Mouse (Mus musculus): ENCODE data around the gene Cd300c.
"Not testable (repeated sequence)": the region's sequence is repeated elsewhere in the genome, so short reads cannot be mapped to it uniquely, and the experiment has no call there.

The Cd300c gene

GRCm38 (mm10) chr11:114968752-114969207, at the start of gene Cd300c:
TSS of gene Cd300c (minus strand) at chr11:114969157.
- no peak for DNase-seq

DNA sequence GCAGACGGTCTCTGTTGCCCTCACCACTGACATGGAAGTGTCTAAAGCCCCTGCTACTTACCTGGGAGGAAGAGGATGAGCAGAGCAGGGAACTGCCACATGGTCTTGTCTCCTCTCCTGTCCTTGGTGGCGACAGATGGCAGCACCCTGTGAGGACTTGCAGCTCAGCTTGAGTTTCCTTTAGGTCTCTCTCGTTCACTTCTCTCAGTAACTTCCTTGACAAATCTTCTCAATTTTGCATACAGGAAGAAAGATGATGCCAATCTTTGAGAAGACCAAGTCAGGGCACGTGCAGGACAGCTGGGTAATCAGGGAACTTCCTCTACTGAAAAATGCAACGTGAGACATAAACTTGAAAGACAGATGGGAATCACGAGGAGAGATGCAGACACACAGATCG, 47.1 kb upstream of the Cd300c start, which contains the start of gene Cd300ld2:
Cd300ld2 (minus strand) TSS at position 101 of the 400 bp plus-strand sequence.
- not testable (repeated sequence) for DNase-seq

DNA sequence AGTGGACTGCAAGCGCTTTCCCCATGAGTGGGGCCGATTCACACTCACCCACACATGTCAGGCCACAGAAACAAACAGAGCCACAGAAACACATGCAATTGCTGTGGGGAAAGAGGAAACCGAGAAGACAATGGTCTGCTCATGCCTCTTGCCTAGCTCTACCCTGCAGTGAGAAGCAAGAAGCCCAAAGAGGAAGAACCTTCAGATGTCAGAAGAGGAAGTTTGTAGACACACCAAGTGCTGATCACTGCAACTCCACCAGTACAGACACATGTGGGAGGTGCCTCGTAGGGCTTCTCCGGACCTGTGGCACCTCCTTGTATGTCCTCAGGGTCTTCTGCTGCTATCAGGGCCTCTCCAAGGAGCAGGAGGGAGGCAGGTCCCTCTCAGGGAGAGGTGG, 35.1 kb upstream of the Cd300c start:
- DNase-seq = no peak

GRCm38 (mm10) chr11:115001474-115002040, 32.6 kb upstream of the Cd300c start, which contains the start of gene Cd300c2:
TSS of gene Cd300c2 (minus strand) at chr11:115001880.
- DNase-seq = no peak

- DNase-seq = no peak
Measured at GRCm38 (mm10) chr11:114989793-114990192, 20.8 kb upstream of the Cd300c start, which contains the start of gene Cd300ld. TSS of gene Cd300ld (minus strand) at chr11:114989922.

GRCm38 (mm10) chr11:114981866-114982265, 12.9 kb upstream of the Cd300c start:
- no peak for DNase-seq

DNA sequence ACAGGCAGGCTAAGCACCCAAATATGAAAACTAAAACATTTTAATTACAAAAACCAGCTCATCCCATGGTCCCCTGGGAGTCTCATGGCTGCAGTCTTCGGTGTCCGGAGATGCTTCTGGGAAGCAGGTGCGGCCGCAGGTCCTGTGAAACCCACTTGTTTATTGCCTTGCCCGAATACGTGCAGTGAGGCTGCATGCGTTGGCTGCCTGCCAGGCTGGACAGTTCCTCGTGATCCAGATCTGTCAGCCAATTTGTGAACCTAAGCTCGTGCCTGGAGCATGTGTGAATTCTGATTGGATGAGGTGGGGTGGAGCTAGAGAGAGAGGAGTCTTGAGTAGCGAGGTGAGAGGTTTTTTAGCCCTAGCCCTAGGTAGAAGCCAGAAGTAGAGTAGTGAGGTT, 3.8 kb upstream of the Cd300c start:
- no peak for DNase-seq

DNA sequence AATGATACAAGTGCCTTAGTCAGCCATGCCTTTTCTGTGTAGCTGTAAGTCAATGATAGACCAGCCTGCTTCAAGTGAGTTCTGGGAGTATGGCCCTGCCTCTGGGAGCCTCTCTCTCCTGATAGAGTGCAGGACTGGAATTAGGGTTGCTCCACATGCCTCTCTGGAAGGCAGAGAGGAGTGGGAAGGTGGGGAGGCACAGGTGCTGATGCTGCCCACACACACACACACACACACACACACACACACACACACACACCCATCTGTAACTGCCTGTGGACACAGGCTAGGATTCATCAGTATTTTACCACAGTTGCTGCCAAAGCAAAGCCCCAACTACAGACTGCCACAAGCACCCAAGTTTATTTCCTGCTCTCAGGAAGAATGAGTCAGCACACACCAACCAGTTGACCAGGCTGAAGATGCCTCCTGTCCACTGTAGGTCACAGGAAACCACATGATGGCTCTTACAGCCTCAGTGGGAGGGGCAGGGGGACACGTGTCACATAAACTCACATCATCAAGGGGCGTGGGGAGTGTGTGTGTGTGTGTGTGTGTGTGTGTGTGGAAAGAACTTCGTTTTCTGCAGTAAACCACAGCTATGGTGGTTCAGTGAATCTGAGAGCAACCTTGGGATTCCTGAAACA, 3.7 kb downstream of the Cd300c start:
- DNase-seq = no peak

- DNase-seq = no peak
Measured at GRCm38 (mm10) chr11:114960369-114960768, 8.6 kb downstream of the Cd300c start.

DNA sequence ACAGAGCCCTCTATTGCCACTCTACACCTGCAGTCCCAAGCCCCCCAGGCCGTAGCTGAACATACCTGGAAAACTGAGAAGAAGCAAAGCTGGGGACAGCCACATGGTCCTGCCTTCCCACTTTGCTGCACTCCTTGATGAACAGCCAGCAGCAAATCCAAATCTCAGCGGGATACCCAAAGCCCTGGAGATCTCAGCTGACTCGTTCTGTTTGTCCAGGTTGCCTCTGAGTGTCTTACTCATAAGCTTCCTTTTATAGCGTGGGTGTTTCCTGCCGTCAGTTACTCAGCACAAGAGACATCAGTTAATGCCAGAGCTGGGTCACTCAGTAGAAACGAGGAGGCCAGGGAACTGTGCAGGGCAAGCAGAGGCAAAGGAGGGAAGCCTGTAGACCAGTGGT, 34.8 kb downstream of the Cd300c start, which contains the start of gene Cd300lb:
Cd300lb (minus strand) TSS at position 243 of the 400 bp plus-strand sequence.
- DNase-seq = no peak

GRCm38 (mm10) chr11:114933591-114933990, 35.4 kb downstream of the Cd300c start:
- no peak for DNase-seq

DNA sequence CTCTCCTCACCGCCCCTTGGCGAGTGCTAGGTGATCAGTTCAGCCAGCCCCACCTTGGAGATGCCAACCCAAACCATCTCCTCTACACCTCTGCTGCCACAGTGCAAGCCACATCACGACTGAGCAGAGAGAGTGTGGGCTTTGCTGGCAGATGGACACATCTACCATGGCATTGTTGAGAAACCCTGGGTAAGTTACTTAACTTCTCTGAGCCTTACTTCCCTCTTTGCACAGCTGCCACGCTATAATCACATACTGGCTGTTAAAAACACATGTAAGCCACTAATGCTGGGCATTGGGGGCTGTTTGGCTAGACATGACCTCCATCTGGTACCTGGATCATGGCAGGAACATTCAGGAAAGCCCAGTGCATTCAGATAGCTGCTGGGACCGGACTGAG, 37.9 kb downstream of the Cd300c start:
- DNase-seq = no peak

DNA sequence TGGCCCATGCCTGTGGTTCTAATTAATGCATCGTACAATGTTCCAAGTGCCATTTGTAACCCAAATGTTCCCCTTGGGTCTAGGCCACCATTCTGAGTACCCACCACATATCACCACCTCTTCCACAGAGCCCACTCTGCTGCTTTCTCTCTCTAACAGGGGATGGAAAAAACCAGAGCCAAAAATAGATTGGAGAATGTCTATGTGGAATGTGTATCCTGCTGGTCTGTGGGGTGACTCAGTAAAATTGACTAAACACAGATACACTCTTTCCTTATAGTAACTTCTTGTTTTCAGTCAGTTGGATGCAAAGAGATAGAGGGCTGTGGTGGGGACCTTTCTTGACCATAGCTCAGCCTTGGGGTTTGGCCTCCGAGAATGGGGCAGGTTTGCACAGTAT, 39.4 kb downstream of the Cd300c start:
- DNase-seq = no peak

DNA sequence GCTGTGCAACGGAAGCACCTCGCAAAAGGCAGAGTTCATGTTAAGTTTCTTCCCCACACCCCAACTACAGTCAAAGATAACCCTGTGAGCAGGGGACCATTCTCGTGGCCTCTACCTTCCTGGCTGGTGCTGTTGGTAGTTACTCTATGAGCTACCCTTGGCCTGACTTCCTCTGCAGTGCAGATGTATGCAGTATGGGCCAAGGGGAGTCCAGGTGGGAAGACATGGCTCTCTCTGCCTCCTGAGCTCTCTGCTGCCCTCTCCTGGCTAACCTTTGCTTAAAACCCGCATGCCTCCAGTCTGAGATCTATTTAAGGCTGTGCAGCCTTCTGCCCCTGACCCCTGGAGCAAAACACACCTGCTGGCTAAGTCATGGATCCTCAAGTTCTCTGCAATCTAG, 45.0 kb downstream of the Cd300c start:
- DNase-seq = no peak

DNA sequence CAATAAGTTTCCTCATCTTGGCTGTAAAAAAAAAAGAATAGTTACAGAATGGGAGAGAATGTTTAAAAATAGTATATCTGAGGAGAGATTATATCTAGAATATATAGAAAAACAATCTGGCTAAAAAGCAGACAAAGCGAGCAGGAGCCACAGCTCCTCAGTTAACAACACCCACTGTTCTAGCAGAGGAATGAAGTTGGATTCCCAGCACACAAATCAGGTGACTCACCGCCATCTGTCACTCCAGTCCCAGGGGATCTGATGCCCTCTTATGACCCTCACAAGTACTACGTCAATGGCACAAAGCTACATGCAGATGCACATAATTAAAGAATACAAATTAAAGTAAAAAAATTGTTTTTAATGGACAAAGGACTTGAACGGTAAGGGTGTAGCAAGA, 46.5 kb downstream of the Cd300c start:
- peak; percentile 88 for DNase-seq

- no peak for DNase-seq
Measured at GRCm38 (mm10) chr11:114917120-114917519, 51.8 kb downstream of the Cd300c start.

DNA sequence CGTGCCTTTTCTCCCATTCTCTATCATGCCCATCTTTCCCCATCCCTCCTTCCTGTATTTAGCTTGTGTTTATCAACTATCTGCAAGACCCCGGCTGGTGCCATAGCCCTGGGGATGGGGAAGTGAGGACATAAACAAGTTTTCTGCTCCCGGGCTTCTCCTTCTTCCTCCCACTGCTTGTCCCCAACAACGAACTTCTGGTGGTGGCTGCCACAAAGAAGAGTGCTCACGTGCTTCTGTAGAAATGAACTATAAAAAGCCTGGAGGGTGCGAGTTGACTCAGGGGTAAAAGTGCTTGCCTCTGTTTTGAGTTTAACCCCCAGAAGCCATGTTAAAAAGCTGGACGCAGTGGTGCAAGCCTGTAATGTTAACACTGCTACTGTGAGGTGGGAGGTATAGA, 54.0 kb downstream of the Cd300c start:
- no peak for DNase-seq

GRCm38 (mm10) chr11:114912847-114913246, 56.1 kb downstream of the Cd300c start:
- peak; percentile 88 for DNase-seq

DNA sequence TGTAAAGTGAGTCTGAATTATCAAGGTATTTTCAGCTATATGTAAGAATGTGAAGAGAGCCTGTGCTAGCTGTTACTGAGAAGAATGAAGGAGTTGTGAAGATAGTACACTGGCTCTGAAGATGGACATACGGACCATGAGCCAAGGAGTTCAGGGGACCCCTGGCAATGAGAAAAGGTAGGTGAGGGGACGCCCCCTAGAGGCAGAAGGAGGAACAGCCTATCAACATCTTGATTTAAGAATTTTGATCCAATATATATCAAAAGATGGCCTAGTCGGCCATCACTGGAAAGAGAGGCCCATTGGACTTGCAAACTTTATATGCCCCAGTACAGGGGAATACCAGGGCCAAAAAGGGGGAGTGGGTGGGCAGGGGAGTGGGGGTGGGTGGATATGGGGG, 59.4 kb downstream of the Cd300c start:
- not testable (repeated sequence) for DNase-seq

GRCm38 (mm10) chr11:114908086-114908485, 60.9 kb downstream of the Cd300c start:
- DNase-seq = no peak

DNA sequence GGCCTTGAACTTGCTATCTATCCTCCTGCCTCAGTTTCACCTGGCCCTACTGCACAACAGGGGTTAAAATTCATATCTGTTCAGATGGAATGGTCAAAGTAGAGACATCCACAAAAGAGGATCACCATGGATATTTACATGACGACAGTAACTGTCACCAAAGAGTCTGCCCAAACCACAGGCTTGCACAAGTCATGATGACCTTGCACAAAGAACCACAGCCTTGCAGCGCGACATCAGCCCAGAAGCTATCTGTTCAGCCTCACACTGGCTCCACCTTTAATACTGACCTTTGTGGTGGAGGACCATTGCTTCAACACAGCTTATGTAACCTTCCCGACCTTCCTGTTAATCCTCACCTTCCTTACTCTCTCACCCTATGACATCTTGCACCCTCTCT, 61.4 kb downstream of the Cd300c start:
- DNase-seq = no peak

Measured in cerebellum, adult 9-10 months (tissue).